Mouse (Mus musculus): ENCODE measurements around the gene Abt1. TPM values are rescaled to one million over a fixed set of nuclear protein-coding genes. Genes with fewer than 3 reads are reported as not detected.

The Abt1 gene
- polyA plus RNA-seq (2015; fragmentation: Nextera tagmentation; extraction: Ambion mirVana) = 11.9 and 13.9 TPM in 2 replicates

DNA sequence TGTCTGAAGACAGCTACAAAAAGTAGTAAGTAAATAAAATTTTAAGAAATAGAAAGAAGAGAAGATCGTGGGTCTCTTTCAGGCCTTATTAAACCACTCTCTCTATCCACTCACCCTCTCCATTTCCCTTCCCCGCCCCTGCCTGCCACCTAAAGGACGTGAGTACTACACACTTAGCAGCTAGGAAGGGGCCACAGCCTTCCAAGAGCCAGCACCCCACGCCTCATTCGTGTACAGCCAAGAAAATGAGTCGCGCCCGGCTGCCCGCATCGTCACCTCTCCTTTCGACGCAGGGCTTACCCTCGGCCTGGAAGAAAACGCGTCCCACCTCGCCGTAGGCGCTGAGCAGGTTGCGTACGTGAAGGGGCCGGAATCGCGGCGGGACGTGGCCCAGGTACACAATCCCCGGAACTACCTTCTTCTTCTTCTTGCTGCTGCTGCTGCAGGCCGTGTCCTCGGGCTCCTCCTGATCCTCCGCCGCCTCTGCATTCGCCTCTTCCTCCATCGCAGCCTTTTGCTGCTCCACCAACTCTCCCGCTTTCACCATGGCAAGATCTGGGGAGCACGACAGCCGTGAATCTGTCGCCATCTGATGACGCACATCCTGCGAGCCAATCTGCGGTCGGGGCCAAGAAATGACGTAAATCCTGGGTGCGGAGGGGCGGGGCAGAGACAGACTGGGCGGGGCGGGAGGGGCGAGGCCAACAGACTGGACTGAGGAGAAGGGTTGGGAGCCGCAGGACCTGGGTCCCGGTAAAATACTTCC is at the start of gene Abt1:
Gene Abt1 (minus strand): TSS at position 581 of the 766 bp plus-strand sequence.
- 1% methylated on average over 48 of the region's 48 CpGs for WGBS
- H3K36me3 ChIP-seq = peaks cover 39% of the 10 kb centered on the region
- no peaks in the 10 kb centered on the region for H3K27me3 ChIP-seq
- H3K27ac ChIP-seq = peak within 1 kb of the TSS; percentile 81
- H3K9ac ChIP-seq = peak within 1 kb of the TSS; percentile 87
- no peaks in the 10 kb centered on the region for H3K9me3 ChIP-seq
- peaks cover 17% of the 10 kb centered on the region for H3K4me1 ChIP-seq
- peak within 1 kb of the TSS; percentile 97 for H3K4me3 ChIP-seq
- H3K4me2 ChIP-seq = peak within 1 kb of the TSS; percentile 79
- peak; percentile 84 for ATAC-seq (ENCODE audit: insufficient number of reproducible peaks, low FRiP score, low TSS enrichment, low read depth)

DNA sequence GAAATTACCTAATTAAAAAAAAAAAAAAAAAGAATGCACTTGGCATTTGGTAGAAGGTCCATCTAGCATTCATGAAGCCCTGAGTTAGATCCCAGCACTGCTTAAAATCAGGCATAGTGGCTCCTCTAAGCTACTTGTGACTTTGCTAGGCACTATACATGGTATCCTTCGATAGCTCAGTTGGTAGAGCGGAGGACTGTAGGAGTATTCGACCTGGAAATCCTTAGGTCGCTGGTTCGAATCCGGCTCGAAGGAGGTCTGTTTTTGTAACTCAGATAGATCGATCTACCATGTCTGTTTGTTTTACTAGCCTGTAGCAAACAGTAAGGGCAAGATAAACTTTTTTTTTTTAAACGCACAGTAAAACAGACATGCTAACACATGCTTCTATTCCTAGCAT is 43.2 kb upstream of the Abt1 start:
- H3K4me1 ChIP-seq = peaks cover 17% of the 10 kb centered on the region
- H3K9ac ChIP-seq = no peak overlapping the region
- no peak overlapping the region for H3K4me3 ChIP-seq
- H3K27me3 ChIP-seq = peaks cover 3% of the 10 kb centered on the region; the same call in 1 of the 2 replicates
- ATAC-seq (ENCODE audit: insufficient number of reproducible peaks, low FRiP score, low TSS enrichment, low read depth) = peak; percentile 76; the same call in 1 of the 2 replicates
- H3K4me2 ChIP-seq = no peak overlapping the region
- no peaks in the 10 kb centered on the region for H3K9me3 ChIP-seq
- 3% methylated on average over 9 of the region's 9 CpGs for WGBS
- no peaks in the 10 kb centered on the region for H3K36me3 ChIP-seq
- no peak overlapping the region for H3K27ac ChIP-seq

DNA sequence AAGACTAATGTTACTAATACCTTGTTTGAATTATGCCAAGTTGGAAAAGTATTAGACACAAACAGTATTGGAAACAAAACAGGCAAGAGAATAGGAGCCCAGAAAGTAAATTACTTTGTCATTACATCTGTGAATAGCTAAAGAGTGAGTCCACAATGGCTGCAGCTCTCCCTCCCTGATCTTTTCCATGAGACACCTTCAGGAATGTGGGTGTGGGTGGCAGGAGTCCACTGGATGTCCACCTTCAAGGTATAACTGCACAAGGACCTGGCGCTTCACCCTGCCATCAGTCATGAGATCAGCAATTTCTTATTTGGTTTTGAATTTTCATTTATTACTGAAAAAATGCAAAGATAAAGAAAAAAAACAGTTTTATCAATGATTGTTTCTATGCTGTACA is 42.6 kb upstream of the Abt1 start:
- Histone ChIP-seq H3K27ac (no peak overlapping the region), H3K4me1 (peaks cover 17% of the 10 kb centered on the region), H3K4me2 (no peak overlapping the region), H3K9me3 (no peaks in the 10 kb centered on the region), H3K9ac (no peak overlapping the region), H3K27me3 (peaks cover 3% of the 10 kb centered on the region; the same call in 1 of the 2 replicates), H3K4me3 (no peak overlapping the region), H3K36me3 (no peaks in the 10 kb centered on the region)
- WGBS = 75% methylated on average over 1 of the region's 1 CpGs
- no peak for ATAC-seq (ENCODE audit: insufficient number of reproducible peaks, low FRiP score, low TSS enrichment, low read depth)

DNA sequence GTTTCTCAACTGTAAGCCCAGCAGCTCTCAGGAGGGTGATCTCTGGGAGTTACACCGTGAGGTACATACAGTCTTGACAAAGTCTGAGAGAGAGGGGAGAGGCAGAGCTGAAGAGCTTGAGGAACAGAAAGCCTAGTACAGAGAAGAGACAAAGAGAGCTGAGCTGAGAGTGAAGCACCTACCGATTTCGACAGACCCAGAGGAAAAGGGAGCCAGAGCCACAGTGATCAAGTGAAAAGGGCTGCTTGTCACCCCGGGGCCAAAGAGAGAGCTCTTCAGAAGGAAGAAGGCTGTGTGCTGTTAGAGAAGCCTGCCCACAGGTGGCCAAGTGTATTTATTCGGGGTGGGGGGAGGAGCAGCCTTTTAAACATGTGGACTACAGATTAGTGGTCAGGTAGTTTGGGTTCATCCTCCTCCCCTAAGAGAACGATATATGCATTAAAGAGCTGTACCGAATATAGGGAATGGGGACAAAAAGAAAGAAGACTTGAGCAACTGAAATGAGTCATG is 42.0 kb upstream of the Abt1 start, which contains the start of gene Btn1a1:
Gene Btn1a1 (minus strand): TSS at position 302 of the 510 bp plus-strand sequence.
- Histone ChIP-seq H3K27ac (no peak within 1 kb of the TSS), H3K9ac (peak within 1 kb of the TSS; percentile 31), H3K27me3 (peaks cover 3% of the 10 kb centered on the region; the same call in 1 of the 2 replicates), H3K9me3 (no peaks in the 10 kb centered on the region), H3K4me2 (peak within 1 kb of the TSS; percentile 83), H3K4me1 (peaks cover 17% of the 10 kb centered on the region), H3K4me3 (peak within 1 kb of the TSS; percentile 53), H3K36me3 (no peaks in the 10 kb centered on the region)
- no peak for ATAC-seq (ENCODE audit: insufficient number of reproducible peaks, low FRiP score, low TSS enrichment, low read depth)
- WGBS = 3% methylated on average over 7 of the region's 7 CpGs

DNA sequence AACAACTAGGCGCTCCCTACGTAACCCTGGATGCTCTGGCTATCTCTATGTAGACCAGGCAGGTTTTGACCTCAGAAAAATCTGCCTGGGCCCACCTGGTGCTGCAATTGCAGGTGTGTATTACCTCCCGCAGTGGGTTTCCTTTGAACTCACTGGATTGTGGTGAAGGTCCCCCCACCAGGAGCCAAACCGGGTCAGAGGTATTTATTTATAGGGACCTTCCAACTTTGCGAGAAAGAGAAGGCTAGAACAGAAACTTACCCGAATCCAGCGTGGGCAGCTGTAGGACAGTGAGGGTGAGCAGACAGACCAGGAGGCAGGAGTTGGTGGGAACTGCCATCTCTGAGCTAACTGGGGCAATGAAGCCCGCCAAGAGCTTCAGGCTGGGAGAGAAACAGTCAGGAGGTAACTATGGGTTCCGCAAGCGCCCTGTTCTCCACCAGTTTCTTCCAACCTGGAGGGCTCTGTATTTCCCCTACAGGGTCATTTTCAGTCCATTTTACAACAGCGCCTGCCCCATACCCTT is 41.2 kb upstream of the Abt1 start:
- 4% methylated on average over 11 of the region's 11 CpGs for WGBS
- Histone ChIP-seq H3K9ac (peak overlapping the region; percentile 31), H3K9me3 (no peaks in the 10 kb centered on the region), H3K4me1 (peaks cover 17% of the 10 kb centered on the region), H3K4me2 (peak overlapping the region; percentile 83), H3K4me3 (peak overlapping the region; percentile 53), H3K27ac (no peak overlapping the region), H3K36me3 (no peaks in the 10 kb centered on the region), H3K27me3 (peaks cover 3% of the 10 kb centered on the region; the same call in 1 of the 2 replicates)
- no peak for ATAC-seq (ENCODE audit: insufficient number of reproducible peaks, low FRiP score, low TSS enrichment, low read depth)

DNA sequence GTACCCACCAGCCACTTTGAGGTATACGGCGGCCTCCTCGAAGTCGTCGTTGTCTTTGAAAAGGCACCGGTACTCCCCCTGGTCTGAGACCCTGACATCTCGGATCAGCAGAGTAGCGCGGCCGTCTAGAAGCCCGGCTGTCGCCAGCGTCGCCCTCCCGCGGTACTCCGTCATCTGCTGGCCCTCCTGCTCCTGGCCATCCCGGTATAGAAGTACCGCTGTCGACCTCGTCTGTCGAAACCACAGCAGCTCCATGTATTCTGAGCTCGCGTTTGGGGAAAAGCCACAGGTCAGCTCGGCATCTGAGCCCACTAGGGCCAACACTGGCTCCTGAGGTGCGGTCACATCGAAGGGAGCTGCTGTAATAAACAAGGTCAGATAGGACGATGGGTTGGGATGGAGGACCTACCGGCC is 40.6 kb upstream of the Abt1 start:
- WGBS = under 1% methylated on average over 29 of the region's 29 CpGs
- no peak for ATAC-seq (ENCODE audit: insufficient number of reproducible peaks, low FRiP score, low TSS enrichment, low read depth)
- Histone ChIP-seq H3K36me3 (no peaks in the 10 kb centered on the region), H3K4me2 (peak overlapping the region; percentile 83), H3K4me1 (peaks cover 17% of the 10 kb centered on the region), H3K27me3 (peaks cover 3% of the 10 kb centered on the region; the same call in 1 of the 2 replicates), H3K9ac (peak overlapping the region; percentile 33; the same call in 1 of the 2 replicates), H3K27ac (no peak overlapping the region), H3K4me3 (peak overlapping the region; percentile 53), H3K9me3 (no peaks in the 10 kb centered on the region)

DNA sequence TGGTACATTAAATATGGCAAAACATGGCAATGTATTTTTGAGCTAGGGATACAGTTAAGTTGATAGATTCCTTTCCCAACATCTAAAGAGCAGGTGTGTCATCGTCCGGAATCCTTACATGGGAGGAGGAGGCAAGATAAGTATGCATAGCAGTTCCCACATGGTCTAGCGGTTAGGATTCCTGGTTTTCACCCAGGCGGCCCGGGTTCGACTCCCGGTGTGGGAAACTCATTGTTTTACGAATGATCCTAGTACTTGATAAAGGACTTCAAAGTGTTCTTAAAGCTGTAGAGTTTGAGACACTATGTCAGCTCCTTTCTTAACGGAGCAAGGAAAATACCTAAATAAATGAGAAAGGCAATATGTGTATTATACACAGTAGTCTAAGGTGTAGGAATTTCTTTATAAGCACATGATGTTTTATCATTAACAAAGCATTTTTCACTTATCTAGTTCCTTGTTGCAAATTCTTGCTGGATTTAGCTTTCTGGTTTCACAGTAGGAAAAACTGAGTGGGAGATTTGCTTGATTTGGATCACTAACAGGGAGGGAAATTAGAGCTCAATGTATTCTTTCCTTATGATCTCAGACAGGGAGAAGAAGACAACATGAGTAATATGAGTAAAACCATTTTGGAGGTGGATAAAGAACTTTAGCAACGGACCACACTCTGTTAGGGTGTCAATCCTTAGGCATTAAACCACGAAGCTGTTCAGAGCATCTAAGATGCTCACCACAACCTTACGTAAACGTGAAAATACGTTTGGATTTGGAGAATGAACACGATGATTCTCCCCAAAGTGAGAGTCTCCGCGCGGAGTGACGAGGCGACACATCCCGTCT is 39.9 kb upstream of the Abt1 start:
- Histone ChIP-seq H3K4me2 (peak overlapping the region; percentile 83), H3K36me3 (no peaks in the 10 kb centered on the region), H3K4me3 (peak overlapping the region; percentile 53), H3K27me3 (peaks cover 3% of the 10 kb centered on the region; the same call in 1 of the 2 replicates), H3K9me3 (no peaks in the 10 kb centered on the region), H3K27ac (no peak overlapping the region), H3K9ac (0 out of 2 replicates have a peak overlapping the region, but pooled peaks have one; percentile 33), H3K4me1 (peaks cover 17% of the 10 kb centered on the region)
- peak; percentile 48; the same call in 1 of the 2 replicates for ATAC-seq (ENCODE audit: insufficient number of reproducible peaks, low FRiP score, low TSS enrichment, low read depth)
- WGBS = under 1% methylated on average over 21 of the region's 21 CpGs

DNA sequence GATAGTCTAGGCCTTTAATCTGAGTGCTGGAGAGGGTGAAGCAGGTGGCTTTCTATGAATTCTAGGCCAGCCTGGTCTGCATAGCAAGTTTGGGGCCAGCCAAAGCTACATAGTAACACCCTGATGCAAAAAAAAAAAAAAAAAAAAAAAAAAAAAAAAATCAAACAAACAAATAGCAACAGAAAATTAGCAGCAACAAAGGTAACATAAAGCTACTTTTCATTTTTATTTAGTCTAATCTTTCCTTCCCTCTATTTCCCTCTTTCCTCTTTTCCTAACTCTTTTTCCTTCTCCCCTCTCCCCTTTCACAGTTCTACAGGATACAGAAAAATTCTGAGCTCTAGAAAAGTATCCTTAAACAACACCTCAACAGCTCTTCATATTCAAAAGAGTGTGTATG is 39.0 kb upstream of the Abt1 start:
- Histone ChIP-seq H3K27me3 (peaks cover 3% of the 10 kb centered on the region; the same call in 1 of the 2 replicates), H3K36me3 (no peaks in the 10 kb centered on the region), H3K4me1 (peaks cover 17% of the 10 kb centered on the region), H3K9me3 (no peaks in the 10 kb centered on the region), H3K4me3 (no peak overlapping the region), H3K9ac (no peak overlapping the region), H3K27ac (no peak overlapping the region), H3K4me2 (no peak overlapping the region)
- no peak for ATAC-seq (ENCODE audit: insufficient number of reproducible peaks, low FRiP score, low TSS enrichment, low read depth)

DNA sequence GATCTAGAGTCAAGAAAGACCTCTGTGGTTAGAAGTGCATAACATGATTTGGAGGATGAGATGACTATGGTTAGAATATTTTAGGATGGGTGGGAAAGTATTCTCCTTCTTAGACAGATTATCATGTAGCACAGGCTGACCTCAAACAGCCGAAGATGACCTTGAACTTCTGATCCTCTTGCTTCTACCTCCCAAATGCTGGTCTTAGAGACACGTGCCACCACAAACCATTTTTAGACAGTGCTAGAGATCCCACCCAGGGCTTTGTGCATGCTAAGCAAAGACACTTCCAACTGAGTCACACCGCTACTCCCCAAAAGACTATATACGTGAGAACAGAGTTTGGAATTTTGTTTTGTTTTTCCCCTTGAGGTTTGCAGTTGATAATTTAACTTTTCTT is 38.4 kb upstream of the Abt1 start:
- H3K9ac ChIP-seq = no peak overlapping the region
- ATAC-seq (ENCODE audit: insufficient number of reproducible peaks, low FRiP score, low TSS enrichment, low read depth) = no peak
- peaks cover 17% of the 10 kb centered on the region for H3K4me1 ChIP-seq
- H3K4me3 ChIP-seq = no peak overlapping the region
- H3K4me2 ChIP-seq = no peak overlapping the region
- WGBS = 82% methylated on average over 4 of the region's 4 CpGs
- no peaks in the 10 kb centered on the region for H3K9me3 ChIP-seq
- no peaks in the 10 kb centered on the region for H3K36me3 ChIP-seq
- peaks cover 3% of the 10 kb centered on the region; the same call in 1 of the 2 replicates for H3K27me3 ChIP-seq
- H3K27ac ChIP-seq = no peak overlapping the region

DNA sequence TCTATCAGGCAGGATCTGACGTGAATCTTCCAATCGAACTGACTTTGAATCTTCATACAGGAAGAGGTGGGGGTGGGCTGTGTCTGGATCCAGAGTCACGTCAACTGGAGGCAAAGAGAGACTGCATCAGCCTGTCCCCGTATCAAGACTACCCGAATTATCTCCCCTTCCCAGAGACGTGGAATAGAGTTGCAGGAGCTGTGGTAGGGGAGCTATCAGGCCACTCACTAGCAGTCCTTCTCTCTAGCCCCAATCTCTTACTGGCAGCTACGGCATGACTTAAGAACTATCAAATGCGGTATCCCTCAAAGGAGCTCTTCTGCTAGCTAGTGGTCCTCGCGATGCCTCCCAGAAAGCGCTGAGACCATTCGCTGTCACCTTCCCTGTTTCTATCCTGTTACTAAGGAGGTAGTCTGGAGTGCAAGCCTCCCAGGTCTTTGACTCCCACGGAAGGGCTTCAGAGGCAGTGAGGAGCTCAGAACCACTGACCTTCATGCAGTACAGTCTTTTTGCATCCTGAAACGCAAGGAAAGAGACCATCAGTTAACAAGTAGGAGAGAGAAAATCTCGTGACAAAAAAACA is 35.7 kb upstream of the Abt1 start:
- no peak for ATAC-seq (ENCODE audit: insufficient number of reproducible peaks, low FRiP score, low TSS enrichment, low read depth)
- no peaks in the 10 kb centered on the region for H3K9me3 ChIP-seq
- H3K27ac ChIP-seq = no peak overlapping the region
- H3K36me3 ChIP-seq = no peaks in the 10 kb centered on the region
- 21% methylated on average over 15 of the region's 15 CpGs for WGBS
- H3K9ac ChIP-seq = no peak overlapping the region
- H3K27me3 ChIP-seq = no peaks in the 10 kb centered on the region
- no peak overlapping the region for H3K4me3 ChIP-seq
- H3K4me1 ChIP-seq = 0 out of 2 replicates have a peak, but pooled peaks cover 1% of the 10 kb centered on the region
- H3K4me2 ChIP-seq = no peak overlapping the region

DNA sequence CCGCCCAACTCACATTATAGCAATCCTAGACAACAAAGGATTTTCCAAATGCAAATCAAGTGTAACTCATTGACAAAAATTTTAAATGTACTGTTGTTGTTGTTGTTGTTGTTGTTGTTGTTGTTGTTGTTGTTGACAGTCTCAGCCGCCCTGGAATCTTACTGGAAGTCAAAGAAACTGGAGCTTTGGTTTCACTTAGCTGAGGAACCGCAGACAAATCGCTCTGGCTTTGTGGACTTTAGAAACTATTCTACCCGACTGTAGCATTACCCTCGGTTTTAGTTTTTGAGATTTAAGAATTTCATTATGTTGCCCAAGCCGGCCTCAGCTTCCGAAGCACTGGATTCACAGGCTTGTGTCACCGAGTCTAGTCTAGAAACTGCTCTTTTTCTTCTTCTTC is 30.3 kb upstream of the Abt1 start:
- peak overlapping the region; percentile 57 for H3K9ac ChIP-seq
- no peaks in the 10 kb centered on the region for H3K27me3 ChIP-seq
- under 1% methylated on average over 9 of the region's 9 CpGs for WGBS
- peak overlapping the region; percentile 94 for H3K27ac ChIP-seq
- H3K4me2 ChIP-seq = peak overlapping the region; percentile 48
- H3K9me3 ChIP-seq = no peaks in the 10 kb centered on the region
- ATAC-seq (ENCODE audit: insufficient number of reproducible peaks, low FRiP score, low TSS enrichment, low read depth) = no peak
- H3K4me1 ChIP-seq = no peaks in the 10 kb centered on the region
- H3K36me3 ChIP-seq = no peaks in the 10 kb centered on the region
- H3K4me3 ChIP-seq = peak overlapping the region; percentile 67
